Mouse (Mus musculus): Measurements from ENCODE around the gene Il31ra. TPM values are rescaled to one million over a fixed set of nuclear protein-coding genes. Genes with fewer than 3 reads are reported as not detected.
"Not testable (repeated sequence)": the region's sequence is repeated elsewhere in the genome, so short reads cannot be mapped to it uniquely, and the experiment has no call there.

Gene Il31ra
- polyA plus RNA-seq, 1 experiment from 2014 or later = not detected

GRCm38 (mm10) chr13:112590254-112590653 is 3.9 kb downstream of the Il31ra start:
- Histone ChIP-seq H3K4me3 (no peak overlapping the region), H3K4me1 (0 out of 2 replicates have a peak, but pooled peaks cover under 1% of the 10 kb centered on the region), H3K36me3 (replicated peaks) (no peaks in the 10 kb centered on the region), H3K9me3 (no peaks in the 10 kb centered on the region), H3K27ac (replicated peaks) (no peak overlapping the region), H3K27me3 (replicated peaks; ENCODE audit: low read depth, poor library complexity, severe bottlenecking) (no peaks in the 10 kb centered on the region)
- no peak for DNase-seq (ENCODE audit: low spot score)
- WGBS = 66% methylated on average over 2 of the region's 2 CpGs

- no peak for DNase-seq (ENCODE audit: low spot score)
- Histone ChIP-seq H3K4me1 (0 out of 2 replicates have a peak, but pooled peaks cover 6% of the 10 kb centered on the region), H3K27me3 (replicated peaks; ENCODE audit: low read depth, poor library complexity, severe bottlenecking) (no peaks in the 10 kb centered on the region), H3K4me3 (no peak overlapping the region), H3K9me3 (no peaks in the 10 kb centered on the region), H3K36me3 (replicated peaks) (no peaks in the 10 kb centered on the region), H3K27ac (replicated peaks) (no peak overlapping the region)
Measured at GRCm38 (mm10) chr13:112589625-112590024, 4.5 kb downstream of the Il31ra start.

GRCm38 (mm10) chr13:112584556-112585237 is 9.5 kb downstream of the Il31ra start:
- WGBS = 55% methylated on average over 7 of the region's 7 CpGs
- no peak overlapping the region for H3K27ac ChIP-seq (replicated peaks)
- no peak for DNase-seq (ENCODE audit: low spot score)
- H3K4me1 ChIP-seq = peaks cover 17% of the 10 kb centered on the region; the same call in 1 of the 2 replicates
- no peaks in the 10 kb centered on the region for H3K27me3 ChIP-seq (replicated peaks; ENCODE audit: low read depth, poor library complexity, severe bottlenecking)
- no peaks in the 10 kb centered on the region for H3K9me3 ChIP-seq
- H3K4me3 ChIP-seq = no peak overlapping the region
- no peaks in the 10 kb centered on the region for H3K36me3 ChIP-seq (replicated peaks)

GRCm38 (mm10) chr13:112582291-112582690 is 11.9 kb downstream of the Il31ra start:
- DNase-seq (ENCODE audit: low spot score) = no peak
- no peaks in the 10 kb centered on the region for H3K9me3 ChIP-seq
- H3K27ac ChIP-seq (replicated peaks) = no peak overlapping the region
- WGBS = 90% methylated on average over 8 of the region's 8 CpGs
- H3K4me3 ChIP-seq = no peak overlapping the region
- peaks cover 17% of the 10 kb centered on the region; the same call in 1 of the 2 replicates for H3K4me1 ChIP-seq
- H3K36me3 ChIP-seq (replicated peaks) = no peaks in the 10 kb centered on the region
- no peaks in the 10 kb centered on the region for H3K27me3 ChIP-seq (replicated peaks; ENCODE audit: low read depth, poor library complexity, severe bottlenecking)

GRCm38 (mm10) chr13:112581796-112582195 is 12.4 kb downstream of the Il31ra start:
- no peak overlapping the region for H3K27ac ChIP-seq (replicated peaks)
- H3K4me1 ChIP-seq = peaks cover 17% of the 10 kb centered on the region; the same call in 1 of the 2 replicates
- H3K9me3 ChIP-seq = no peaks in the 10 kb centered on the region
- no peaks in the 10 kb centered on the region for H3K36me3 ChIP-seq (replicated peaks)
- 87% methylated on average over 3 of the region's 3 CpGs for WGBS
- H3K4me3 ChIP-seq = no peak overlapping the region
- no peaks in the 10 kb centered on the region for H3K27me3 ChIP-seq (replicated peaks; ENCODE audit: low read depth, poor library complexity, severe bottlenecking)
- DNase-seq (ENCODE audit: low spot score) = no peak

- Histone ChIP-seq H3K4me3 (no peak overlapping the region), H3K27ac (replicated peaks) (no peak overlapping the region), H3K27me3 (replicated peaks; ENCODE audit: low read depth, poor library complexity, severe bottlenecking) (no peaks in the 10 kb centered on the region), H3K4me1 (peaks cover 17% of the 10 kb centered on the region; the same call in 1 of the 2 replicates), H3K36me3 (replicated peaks) (no peaks in the 10 kb centered on the region), H3K9me3 (no peaks in the 10 kb centered on the region)
- DNase-seq (ENCODE audit: low spot score) = no peak
- WGBS = 49% methylated on average over 11 of the region's 11 CpGs
Measured at GRCm38 (mm10) chr13:112580590-112581320, 13.4 kb downstream of the Il31ra start.

- WGBS = 93% methylated on average over 11 of the region's 11 CpGs
- not testable (repeated sequence) for H3K27me3 ChIP-seq (replicated peaks; ENCODE audit: low read depth, poor library complexity, severe bottlenecking); H3K27ac ChIP-seq (replicated peaks); H3K4me3 ChIP-seq; H3K36me3 ChIP-seq (replicated peaks); DNase-seq (ENCODE audit: low spot score); H3K9me3 ChIP-seq; H3K4me1 ChIP-seq
Measured at GRCm38 (mm10) chr13:112578041-112578440, 16.1 kb downstream of the Il31ra start.

GRCm38 (mm10) chr13:112573800-112574199 is 20.4 kb downstream of the Il31ra start:
- DNase-seq (ENCODE audit: low spot score) = no peak
- H3K27ac ChIP-seq (replicated peaks) = no peak overlapping the region
- H3K27me3 ChIP-seq (replicated peaks; ENCODE audit: low read depth, poor library complexity, severe bottlenecking) = no peaks in the 10 kb centered on the region
- no peak overlapping the region for H3K4me3 ChIP-seq
- H3K4me1 ChIP-seq = no peaks in the 10 kb centered on the region
- H3K36me3 ChIP-seq (replicated peaks) = no peaks in the 10 kb centered on the region
- H3K9me3 ChIP-seq = no peaks in the 10 kb centered on the region

- Histone ChIP-seq H3K27ac (replicated peaks) (no peak overlapping the region), H3K4me1 (no peaks in the 10 kb centered on the region), H3K4me3 (no peak overlapping the region), H3K36me3 (replicated peaks) (no peaks in the 10 kb centered on the region), H3K27me3 (replicated peaks; ENCODE audit: low read depth, poor library complexity, severe bottlenecking) (no peaks in the 10 kb centered on the region), H3K9me3 (no peaks in the 10 kb centered on the region)
- DNase-seq (ENCODE audit: low spot score) = no peak
- WGBS = 77% methylated on average over 5 of the region's 5 CpGs
Measured at GRCm38 (mm10) chr13:112570768-112571167, 23.4 kb downstream of the Il31ra start.

- Histone ChIP-seq H3K9me3 (no peaks in the 10 kb centered on the region), H3K36me3 (replicated peaks) (no peaks in the 10 kb centered on the region), H3K4me3 (no peak overlapping the region), H3K27me3 (replicated peaks; ENCODE audit: low read depth, poor library complexity, severe bottlenecking) (no peaks in the 10 kb centered on the region), H3K27ac (replicated peaks) (no peak overlapping the region), H3K4me1 (no peaks in the 10 kb centered on the region)
- WGBS = 70% methylated on average over 4 of the region's 4 CpGs
- no peak for DNase-seq (ENCODE audit: low spot score)
Measured at GRCm38 (mm10) chr13:112569606-112570005, 24.6 kb downstream of the Il31ra start.

- WGBS = 90% methylated on average over 6 of the region's 6 CpGs
- Histone ChIP-seq H3K9me3 (no peaks in the 10 kb centered on the region), H3K4me3 (no peak overlapping the region), H3K36me3 (replicated peaks) (no peaks in the 10 kb centered on the region), H3K4me1 (no peaks in the 10 kb centered on the region), H3K27me3 (replicated peaks; ENCODE audit: low read depth, poor library complexity, severe bottlenecking) (no peaks in the 10 kb centered on the region), H3K27ac (replicated peaks) (no peak overlapping the region)
- no peak for DNase-seq (ENCODE audit: low spot score)
Measured at GRCm38 (mm10) chr13:112560554-112561138, 33.5 kb downstream of the Il31ra start.

GRCm38 (mm10) chr13:112556501-112556900 is 37.7 kb downstream of the Il31ra start:
- H3K4me3 ChIP-seq = no peak overlapping the region
- no peaks in the 10 kb centered on the region for H3K36me3 ChIP-seq (replicated peaks)
- H3K4me1 ChIP-seq = no peaks in the 10 kb centered on the region
- WGBS = 56% methylated on average over 2 of the region's 2 CpGs
- H3K27ac ChIP-seq (replicated peaks) = no peak overlapping the region
- no peak for DNase-seq (ENCODE audit: low spot score)
- H3K9me3 ChIP-seq = no peaks in the 10 kb centered on the region
- H3K27me3 ChIP-seq (replicated peaks; ENCODE audit: low read depth, poor library complexity, severe bottlenecking) = no peaks in the 10 kb centered on the region

GRCm38 (mm10) chr13:112553304-112553703 is 40.9 kb downstream of the Il31ra start:
- 91% methylated on average over 5 of the region's 5 CpGs for WGBS
- Histone ChIP-seq H3K9me3 (no peaks in the 10 kb centered on the region), H3K27ac (replicated peaks) (no peak overlapping the region), H3K27me3 (replicated peaks; ENCODE audit: low read depth, poor library complexity, severe bottlenecking) (no peaks in the 10 kb centered on the region), H3K4me1 (no peaks in the 10 kb centered on the region), H3K4me3 (no peak overlapping the region), H3K36me3 (replicated peaks) (no peaks in the 10 kb centered on the region)
- no peak for DNase-seq (ENCODE audit: low spot score)

Data from embryonic facial prominence, embryonic 10.5 days (tissue).